Mouse (Mus musculus): ENCODE results near the gene Cd96.
"Not testable (repeated sequence)": the region's sequence is repeated elsewhere in the genome, so short reads cannot be mapped to it uniquely, and the experiment has no call there.

Gene Cd96

GRCm38 (mm10) chr16:46120020-46120419 is at the start of gene Cd96:
TSS of gene Cd96 (minus strand) at chr16:46120251.
- DNase-seq (ENCODE audit: low spot score), result no peak

- DNase-seq (ENCODE audit: low spot score), result no peak
These were observed 46.9 kb upstream of the Cd96 start for GRCm38 (mm10) chr16:46166971-46167370.

GRCm38 (mm10) chr16:46165305-46165704 is 45.3 kb upstream of the Cd96 start:
- no peak for DNase-seq (ENCODE audit: low spot score)

DNA sequence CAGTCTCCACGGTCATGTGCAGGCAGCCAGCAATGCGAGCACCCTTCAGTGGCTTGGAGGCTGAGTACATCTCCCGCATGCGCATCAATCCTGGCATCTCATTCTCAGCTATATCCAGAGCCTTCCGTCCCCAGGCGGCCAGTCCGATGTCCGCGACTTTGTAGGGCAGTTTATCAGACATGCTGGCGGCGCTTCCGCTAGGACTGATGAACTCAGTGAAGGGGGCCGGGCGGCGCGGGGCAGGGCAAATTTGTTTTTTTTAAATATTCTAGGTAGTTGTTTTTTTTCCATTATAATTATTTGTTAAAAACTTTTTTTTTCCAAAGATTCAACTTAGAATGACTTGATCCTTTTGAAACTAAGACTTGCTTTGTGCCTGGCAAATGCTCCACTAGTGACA is 34.8 kb upstream of the Cd96 start, which contains the start of gene Gm4737:
Gene Gm4737 (minus strand): TSS at position 246 of the 400 bp plus-strand sequence.
- not testable (repeated sequence) for DNase-seq (ENCODE audit: low spot score)

DNA sequence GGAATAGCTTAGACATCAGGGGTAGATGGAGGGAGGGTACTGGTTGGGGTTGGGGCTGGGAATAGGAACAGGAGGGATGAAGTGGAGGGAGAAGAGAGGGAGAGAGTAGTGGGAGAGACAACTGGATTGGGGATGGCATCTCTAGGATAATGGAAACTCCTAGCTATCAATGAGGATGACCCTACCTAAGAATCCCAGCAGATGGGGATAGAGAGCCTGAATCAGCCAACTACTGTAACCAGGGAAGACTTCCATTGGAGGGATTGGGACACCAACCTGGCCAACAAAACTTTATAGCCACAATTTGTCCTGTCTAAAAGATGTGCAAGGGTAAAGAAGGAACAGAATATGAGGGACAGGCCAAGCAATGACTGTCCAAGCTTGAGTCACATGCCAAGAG is 31.1 kb upstream of the Cd96 start:
- DNase-seq (ENCODE audit: low spot score), result no peak

GRCm38 (mm10) chr16:46148661-46149341 is 28.8 kb upstream of the Cd96 start:
- no peak for DNase-seq (ENCODE audit: low spot score)

DNA sequence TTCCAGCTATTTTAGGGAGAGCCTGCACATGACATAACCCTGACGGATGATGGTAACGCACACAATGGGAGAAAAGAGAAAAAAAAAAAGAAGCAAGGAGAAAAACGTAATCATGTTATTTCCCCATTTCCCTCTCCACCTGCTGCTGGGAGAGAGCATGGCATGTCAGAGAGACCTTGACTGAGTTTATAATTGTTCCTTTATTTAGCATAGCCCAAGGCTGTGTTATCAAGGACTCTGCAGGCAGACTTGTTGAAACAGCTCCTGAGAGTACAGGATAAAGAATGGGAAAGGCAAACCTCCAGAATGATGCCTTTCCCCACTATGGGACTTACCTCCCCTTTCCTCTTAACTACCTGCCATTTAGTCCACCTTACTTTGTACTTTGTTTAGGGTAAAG is 26.9 kb upstream of the Cd96 start:
- DNase-seq (ENCODE audit: low spot score), result no peak

- DNase-seq (ENCODE audit: low spot score), result no peak
These were observed 2.2 kb upstream of the Cd96 start for GRCm38 (mm10) chr16:46122238-46122637.

GRCm38 (mm10) chr16:46121420-46121819 is 1.4 kb upstream of the Cd96 start:
- DNase-seq (ENCODE audit: low spot score), result no peak

DNA sequence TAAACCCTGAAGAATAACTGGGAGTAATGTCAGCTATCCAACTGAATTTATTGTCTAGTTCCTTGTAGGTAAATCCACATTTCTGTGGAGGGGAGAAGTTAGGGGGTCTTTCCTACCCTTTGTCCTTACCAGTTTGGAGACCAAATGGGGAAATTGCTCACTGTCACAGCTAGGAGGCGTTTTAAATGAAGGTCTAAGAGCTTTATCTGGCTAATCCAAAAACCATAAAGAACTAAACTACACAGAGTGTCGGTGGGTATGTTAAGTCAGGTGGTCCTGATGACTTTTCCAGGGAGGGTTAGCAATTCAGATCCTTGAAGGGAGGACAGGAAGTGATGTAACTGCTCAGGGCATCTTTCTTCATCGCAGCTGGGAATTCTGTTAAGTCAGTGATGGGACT is 556 bp upstream of the Cd96 start:
- DNase-seq (ENCODE audit: low spot score), result no peak

GRCm38 (mm10) chr16:46117645-46118044 is 2.4 kb downstream of the Cd96 start:
- DNase-seq (ENCODE audit: low spot score), result no peak

- no peak for DNase-seq (ENCODE audit: low spot score)
These were observed 5.3 kb downstream of the Cd96 start for GRCm38 (mm10) chr16:46114727-46115126.

GRCm38 (mm10) chr16:46109536-46109935 is 10.5 kb downstream of the Cd96 start:
- DNase-seq (ENCODE audit: low spot score), result no peak

DNA sequence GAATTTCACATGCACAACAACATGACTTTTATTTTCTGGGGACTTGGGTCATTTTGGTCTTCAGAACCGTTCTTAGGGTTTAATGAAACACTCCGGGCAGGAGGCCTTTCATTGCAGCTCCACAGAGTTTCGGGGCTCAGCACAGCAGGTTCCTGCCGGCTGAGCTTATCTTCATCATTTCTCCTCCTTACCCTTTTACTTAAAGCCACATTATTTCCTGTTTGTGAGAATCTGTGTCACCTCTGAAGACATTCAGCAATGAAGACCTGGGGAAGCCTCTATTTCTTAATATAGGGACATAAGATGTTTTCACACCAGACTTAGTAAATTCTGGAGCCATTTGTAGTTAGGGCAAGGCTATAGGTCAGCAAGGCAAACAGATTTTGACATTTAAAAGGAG is 12.6 kb downstream of the Cd96 start:
- no peak for DNase-seq (ENCODE audit: low spot score)

DNA sequence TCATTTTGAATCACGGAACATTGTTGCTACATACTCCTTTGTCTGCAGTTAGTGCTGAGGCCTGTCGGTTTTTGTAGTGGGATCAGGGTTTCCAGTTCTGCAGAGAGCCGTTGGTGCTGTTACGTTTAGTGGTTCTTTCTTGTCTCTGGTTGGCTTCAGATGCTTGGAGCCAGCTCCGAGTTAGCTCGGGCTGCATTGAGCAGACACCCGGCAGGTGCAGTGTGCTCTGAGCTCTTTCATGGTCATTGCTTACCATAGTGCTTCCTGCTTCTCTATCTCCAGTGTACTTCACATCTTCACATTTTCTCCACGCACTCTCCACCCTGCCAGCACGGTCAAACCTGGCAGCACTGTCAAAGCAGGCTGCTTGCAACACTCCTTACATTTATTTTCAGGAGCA is 15.6 kb downstream of the Cd96 start:
- no peak for DNase-seq (ENCODE audit: low spot score)

GRCm38 (mm10) chr16:46101748-46102147 is 18.3 kb downstream of the Cd96 start:
- DNase-seq (ENCODE audit: low spot score), result no peak

GRCm38 (mm10) chr16:46100286-46100685 is 19.8 kb downstream of the Cd96 start:
- DNase-seq (ENCODE audit: low spot score), result no peak

DNA sequence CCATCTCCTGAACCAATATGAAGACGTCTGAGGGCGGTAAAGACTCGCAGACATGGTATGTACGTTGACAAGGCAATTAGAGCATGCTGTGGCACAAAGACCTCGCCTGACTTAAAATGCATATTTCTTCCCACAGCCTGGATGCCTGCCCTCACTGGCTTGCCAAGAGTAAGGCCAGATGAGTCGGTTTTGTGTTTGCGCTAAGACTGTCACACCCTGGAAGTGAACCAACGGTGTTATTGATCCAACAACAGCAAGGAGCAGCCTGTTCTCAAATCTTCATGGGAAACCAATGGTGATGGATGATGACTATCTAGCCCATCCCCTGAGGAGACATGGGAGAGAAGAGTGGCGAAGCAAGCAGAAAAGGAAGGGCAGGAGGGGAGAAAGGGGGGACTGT is 22.6 kb downstream of the Cd96 start:
- no peak for DNase-seq (ENCODE audit: low spot score)

- no peak for DNase-seq (ENCODE audit: low spot score)
These were observed 25.6 kb downstream of the Cd96 start for GRCm38 (mm10) chr16:46094478-46094877.

- DNase-seq (ENCODE audit: low spot score), result no peak
These were observed 27.1 kb downstream of the Cd96 start for GRCm38 (mm10) chr16:46092935-46093334.

DNA sequence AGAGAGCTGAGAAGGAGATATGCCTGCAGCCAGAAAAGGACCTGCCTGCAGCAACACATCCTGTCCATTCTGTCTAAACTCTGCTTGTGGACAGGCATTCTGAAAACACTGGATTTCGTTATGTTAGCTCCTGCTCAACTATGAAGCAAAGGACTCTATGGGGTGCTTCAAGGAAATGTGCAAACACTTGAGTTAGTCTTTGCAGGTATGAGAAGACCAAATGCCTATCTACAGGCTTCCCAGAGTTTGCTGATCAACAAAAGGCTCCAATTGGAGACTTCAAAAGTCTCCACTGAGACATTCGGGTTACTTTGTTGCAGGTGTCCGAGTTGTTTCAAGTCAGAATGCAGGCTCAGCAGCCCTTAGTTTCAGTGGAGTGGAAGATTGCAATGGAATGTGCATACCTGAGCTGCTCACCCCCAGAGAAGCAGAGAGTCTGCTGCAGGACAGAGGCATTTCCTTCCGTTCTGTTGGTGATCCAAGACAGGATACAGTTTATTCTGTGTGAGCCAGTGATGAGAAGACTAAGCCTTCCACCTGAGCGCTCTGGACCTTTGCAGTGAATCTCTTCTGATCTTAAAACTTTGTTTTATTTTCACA is 33.1 kb downstream of the Cd96 start:
- DNase-seq (ENCODE audit: low spot score), result no peak

DNA sequence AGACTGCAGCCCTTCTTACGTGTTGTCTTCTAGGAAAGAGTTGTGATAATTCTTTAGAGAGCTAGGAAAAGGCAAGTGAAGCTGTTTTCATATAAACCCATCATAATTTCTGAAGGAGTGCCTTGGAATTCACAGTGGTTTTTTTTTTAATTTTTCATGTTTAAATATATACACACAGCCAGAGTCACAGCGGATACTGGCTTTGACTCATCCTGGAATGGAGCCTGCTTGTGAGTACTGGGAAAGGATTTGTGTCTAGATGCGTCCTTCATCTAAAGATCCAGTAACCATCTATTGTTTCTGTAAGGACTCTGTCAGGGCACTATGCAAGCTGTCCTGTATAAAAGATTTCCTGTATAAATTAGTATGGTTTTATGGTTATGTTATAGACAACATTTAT is 52.1 kb downstream of the Cd96 start:
- DNase-seq (ENCODE audit: low spot score), result no peak

DNA sequence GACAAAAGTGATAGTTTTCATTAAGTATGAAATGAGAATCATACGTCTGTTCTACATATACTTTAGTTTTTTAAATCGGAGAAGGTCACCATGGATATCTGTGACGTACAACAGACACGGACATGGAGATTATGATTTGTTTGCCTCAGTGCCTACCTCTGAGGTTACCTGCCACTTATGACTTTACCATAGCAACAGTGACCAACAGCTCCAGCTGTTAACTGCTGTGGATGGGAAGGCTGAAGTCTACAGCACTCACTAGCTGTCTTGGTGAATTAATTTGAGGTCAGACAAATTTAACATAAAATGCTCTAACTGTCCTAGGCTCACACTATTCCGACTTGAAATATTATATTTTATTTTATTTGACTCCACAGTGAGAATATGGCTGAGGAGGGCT is 56.8 kb downstream of the Cd96 start:
- DNase-seq (ENCODE audit: low spot score), result no peak

DNA sequence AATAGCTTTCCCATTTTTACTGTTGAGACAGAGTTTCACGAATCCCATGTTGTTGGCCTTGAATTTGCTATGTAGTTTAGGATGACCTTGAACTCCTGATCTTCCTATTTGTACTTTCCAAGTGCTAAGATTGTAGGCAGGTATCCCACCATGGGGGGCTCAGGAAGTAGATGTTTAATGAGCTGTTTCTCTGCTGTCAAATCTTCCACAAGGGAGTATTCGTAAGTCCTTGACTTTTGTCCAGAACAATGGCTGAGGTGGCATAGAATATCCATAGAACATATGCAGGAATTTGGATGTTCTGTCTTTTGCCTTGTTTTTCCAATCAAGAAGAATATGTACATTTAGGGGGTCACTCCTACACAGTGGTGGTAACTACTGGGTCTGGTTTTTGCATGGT is 73.1 kb downstream of the Cd96 start:
- DNase-seq (ENCODE audit: low spot score), result no peak
